Mouse (Mus musculus) lung, postnatal 14 days (tissue): Measurements from ENCODE around the gene Wrap73.

Source experiments
- DNase-seq: peaks from one replicate; pipeline ENCODE4 v3.0.0; 2021

The Wrap73 gene

GRCm38 (mm10) chr4:154142211-154143040 is at the start of gene Wrap73:
Gene Wrap73 (plus strand): TSS chr4:154142372.
- peak; percentile 88 for DNase-seq

GRCm38 (mm10) chr4:154093210-154093609 is 49.0 kb upstream of the Wrap73 start:
- DNase-seq = peak; percentile 28

GRCm38 (mm10) chr4:154096111-154096510 is 46.1 kb upstream of the Wrap73 start:
- DNase-seq = no peak

GRCm38 (mm10) chr4:154099361-154099760 is 42.8 kb upstream of the Wrap73 start:
- no peak for DNase-seq

GRCm38 (mm10) chr4:154103386-154103785 is 38.8 kb upstream of the Wrap73 start:
- no peak for DNase-seq

GRCm38 (mm10) chr4:154103912-154104311 is 38.3 kb upstream of the Wrap73 start:
- DNase-seq = no peak

- peak; percentile 72 for DNase-seq
These were observed 36.7 kb upstream of the Wrap73 start for GRCm38 (mm10) chr4:154105381-154106001.

GRCm38 (mm10) chr4:154106497-154107061 is 35.6 kb upstream of the Wrap73 start:
- DNase-seq = no peak

- DNase-seq = no peak
These were observed 32.8 kb upstream of the Wrap73 start for GRCm38 (mm10) chr4:154109216-154109849.

GRCm38 (mm10) chr4:154109850-154110243 is 32.3 kb upstream of the Wrap73 start:
- no peak for DNase-seq

- no peak for DNase-seq
These were observed 25.8 kb upstream of the Wrap73 start for GRCm38 (mm10) chr4:154116421-154116820.

GRCm38 (mm10) chr4:154118782-154119181 is 23.4 kb upstream of the Wrap73 start:
- no peak for DNase-seq

- DNase-seq = no peak
These were observed 23.0 kb upstream of the Wrap73 start for GRCm38 (mm10) chr4:154119208-154119607.

GRCm38 (mm10) chr4:154121800-154122199 is 20.4 kb upstream of the Wrap73 start:
- no peak for DNase-seq

- no peak for DNase-seq
These were observed 19.8 kb upstream of the Wrap73 start for GRCm38 (mm10) chr4:154122374-154122773.

GRCm38 (mm10) chr4:154123553-154123952 is 18.6 kb upstream of the Wrap73 start:
- no peak for DNase-seq

GRCm38 (mm10) chr4:154125202-154125601 is 17.0 kb upstream of the Wrap73 start:
- no peak for DNase-seq

- no peak for DNase-seq
These were observed 14.9 kb upstream of the Wrap73 start for GRCm38 (mm10) chr4:154127273-154127672.

- no peak for DNase-seq
These were observed 12.2 kb upstream of the Wrap73 start for GRCm38 (mm10) chr4:154129950-154130349.

GRCm38 (mm10) chr4:154131894-154132293 is 10.3 kb upstream of the Wrap73 start:
- DNase-seq = no peak

GRCm38 (mm10) chr4:154134803-154135202 is 7.4 kb upstream of the Wrap73 start:
- no peak for DNase-seq

- DNase-seq = no peak
These were observed 5.0 kb upstream of the Wrap73 start for GRCm38 (mm10) chr4:154137139-154137538.

GRCm38 (mm10) chr4:154139671-154140181 is 2.4 kb upstream of the Wrap73 start:
- no peak for DNase-seq

- no peak for DNase-seq
These were observed 2.2 kb upstream of the Wrap73 start, which contains the start of gene Trp73 for GRCm38 (mm10) chr4:154140182-154140212. Gene Trp73 (minus strand): TSS chr4:154140208.
